Mouse (Mus musculus) thymus, postnatal 0 days (tissue): ENCODE results near the gene Nacc1. TPM values are rescaled to one million over a fixed set of nuclear protein-coding genes. Genes with fewer than 3 reads are reported as not detected.
A peak's percentile ranks its signal among the peaks of the same experiment; 100 is the strongest.
"Not testable (repeated sequence)": the region's sequence is repeated elsewhere in the genome, so short reads cannot be mapped to it uniquely, and the experiment has no call there.

Experiments used
- DNase-seq: peaks from one replicate; pipeline ENCODE4 v3.0.0-alpha.2; 2015; ENCODE audit warnings: low spot score
- polyA plus RNA-seq: library from polyadenylated mRNA; unstranded; fragments of >200 nt; fragmentation: Nextera tagmentation; extraction: Ambion mirVana; gene quantifications from 2 replicates; pipeline ENCODE4 v1.2.1, GENCODE M21; 2015

Gene Nacc1
- polyA plus RNA-seq, 1 experiment from 2014 or later: 12.1 TPM

- no peak for DNase-seq
Observed at GRCm38 (mm10) chr8:84640617-84641294, 46.9 kb downstream of the Nacc1 start.

GRCm38 (mm10) chr8:84640010-84640588 is 47.6 kb downstream of the Nacc1 start:
- no peak for DNase-seq

- DNase-seq: peak; percentile 95
Observed at GRCm38 (mm10) chr8:84639162-84640009, 48.3 kb downstream of the Nacc1 start.

GRCm38 (mm10) chr8:84638555-84639161 is 49.0 kb downstream of the Nacc1 start:
- peak; percentile 29 for DNase-seq

- peak; percentile 61 for DNase-seq
Observed at GRCm38 (mm10) chr8:84637946-84638554, 49.6 kb downstream of the Nacc1 start.

- DNase-seq: no peak
Observed at GRCm38 (mm10) chr8:84636051-84636691, 51.5 kb downstream of the Nacc1 start.

- no peak for DNase-seq
Observed at GRCm38 (mm10) chr8:84635397-84636050, 52.1 kb downstream of the Nacc1 start.

GRCm38 (mm10) chr8:84634849-84635304 is 52.8 kb downstream of the Nacc1 start:
- DNase-seq: no peak

- DNase-seq: no peak
Observed at GRCm38 (mm10) chr8:84633841-84634584, 53.6 kb downstream of the Nacc1 start.

GRCm38 (mm10) chr8:84631813-84632212 is 55.8 kb downstream of the Nacc1 start:
- no peak for DNase-seq

- no peak for DNase-seq
Observed at GRCm38 (mm10) chr8:84630145-84630544, 57.5 kb downstream of the Nacc1 start.

GRCm38 (mm10) chr8:84629586-84629985 is 58.1 kb downstream of the Nacc1 start:
- no peak for DNase-seq

GRCm38 (mm10) chr8:84623425-84623824 is 64.2 kb downstream of the Nacc1 start:
- DNase-seq: not testable (repeated sequence)

GRCm38 (mm10) chr8:84621102-84621625 is 66.5 kb downstream of the Nacc1 start:
- DNase-seq: no peak

Other genes starting within 250 kb of the Nacc1 start
- gene Ier2, start 25.0 kb downstream of the Nacc1 start, polyA plus RNA-seq: 76.9 and 86.0 TPM in 2 replicates
- gene Trmt1, start 1.6 kb downstream of the Nacc1 start, polyA plus RNA-seq: 50.0 and 51.5 TPM in 2 replicates
- 8.1 and 8.8 TPM in 2 replicates for gene Lyl1, start 13.6 kb upstream of the Nacc1 start, polyA plus RNA-seq
- gene G430095P16Rik, start 35.1 kb upstream of the Nacc1 start, polyA plus RNA-seq: 2.4 and 3.6 TPM in 2 replicates
- gene Nfix, start 112.5 kb upstream of the Nacc1 start, polyA plus RNA-seq: 7.2 and 11.7 TPM in 2 replicates
- gene Dand5, start 135.0 kb upstream of the Nacc1 start, polyA plus RNA-seq: 4.0 and 4.4 TPM in 2 replicates
- gene Gadd45gip1, start 143.7 kb upstream of the Nacc1 start, polyA plus RNA-seq: 56.4 and 57.4 TPM in 2 replicates
- gene Rad23a, start 152.8 kb upstream of the Nacc1 start, polyA plus RNA-seq: 120 and 141 TPM in 2 replicates
- 383 and 479 TPM in 2 replicates for gene Calr, start 159.1 kb upstream of the Nacc1 start, polyA plus RNA-seq
- 92.4 and 93.1 TPM in 2 replicates for gene Farsa, start 169.1 kb upstream of the Nacc1 start, polyA plus RNA-seq
- 104 and 110 TPM in 2 replicates for gene Syce2, start 184.2 kb upstream of the Nacc1 start, polyA plus RNA-seq
- 27.1 and 29.1 TPM in 2 replicates for gene Gcdh, start 206.1 kb upstream of the Nacc1 start, polyA plus RNA-seq
- gene Klf1, start 214.1 kb upstream of the Nacc1 start, polyA plus RNA-seq: 0.37 and 0.43 TPM in 2 replicates
- gene Dnase2a, start 220.7 kb upstream of the Nacc1 start, polyA plus RNA-seq: 12.8 and 12.9 TPM in 2 replicates
- gene Mast1, start 249.5 kb upstream of the Nacc1 start, polyA plus RNA-seq: 0.08 and 0.22 TPM in 2 replicates